Mouse (Mus musculus): Measurements from ENCODE around the gene Dab2. TPM values are rescaled to one million over a fixed set of nuclear protein-coding genes. Genes with fewer than 3 reads are reported as not detected.

The Dab2 gene
- polyA plus RNA-seq, 1 experiment from 2014 or later, result 20.5 TPM

DNA sequence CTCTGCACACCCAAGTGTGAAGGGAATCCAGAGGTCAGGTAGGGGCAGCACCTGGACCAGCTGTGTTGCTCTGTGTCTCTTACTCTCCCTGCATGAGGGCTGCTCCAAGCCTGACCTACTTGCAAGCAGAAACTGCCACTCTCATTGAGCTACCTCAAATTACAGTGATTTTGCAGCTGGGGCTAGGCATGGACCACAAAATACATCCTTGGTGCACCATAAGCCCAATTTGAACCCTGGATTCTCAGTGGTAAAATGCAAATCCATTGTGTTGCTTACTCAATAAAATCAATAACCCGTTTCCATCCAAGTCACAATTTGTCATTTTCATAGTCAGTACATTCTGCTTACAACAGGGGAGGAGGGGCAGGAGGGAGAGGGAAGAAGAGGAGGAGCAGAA, 85.7 kb downstream of the Dab2 start:
- Histone ChIP-seq H3K4me3 (replicated peaks) (no peak overlapping the region), H3K9me3 (no peaks in the 10 kb centered on the region), H3K27ac (no peak overlapping the region), H3K9ac (replicated peaks) (no peak overlapping the region), H3K4me2 (replicated peaks) (no peak overlapping the region), H3K4me1 (replicated peaks) (peaks cover 14% of the 10 kb centered on the region), H3K36me3 (no peaks in the 10 kb centered on the region), H3K27me3 (peaks cover 10% of the 10 kb centered on the region; the same call in 1 of the 2 replicates)
- WGBS, result 33% methylated on average over 1 of the region's 1 CpGs
- 0 out of 2 replicates have a peak, but pooled peaks have one; percentile 41 for ATAC-seq

DNA sequence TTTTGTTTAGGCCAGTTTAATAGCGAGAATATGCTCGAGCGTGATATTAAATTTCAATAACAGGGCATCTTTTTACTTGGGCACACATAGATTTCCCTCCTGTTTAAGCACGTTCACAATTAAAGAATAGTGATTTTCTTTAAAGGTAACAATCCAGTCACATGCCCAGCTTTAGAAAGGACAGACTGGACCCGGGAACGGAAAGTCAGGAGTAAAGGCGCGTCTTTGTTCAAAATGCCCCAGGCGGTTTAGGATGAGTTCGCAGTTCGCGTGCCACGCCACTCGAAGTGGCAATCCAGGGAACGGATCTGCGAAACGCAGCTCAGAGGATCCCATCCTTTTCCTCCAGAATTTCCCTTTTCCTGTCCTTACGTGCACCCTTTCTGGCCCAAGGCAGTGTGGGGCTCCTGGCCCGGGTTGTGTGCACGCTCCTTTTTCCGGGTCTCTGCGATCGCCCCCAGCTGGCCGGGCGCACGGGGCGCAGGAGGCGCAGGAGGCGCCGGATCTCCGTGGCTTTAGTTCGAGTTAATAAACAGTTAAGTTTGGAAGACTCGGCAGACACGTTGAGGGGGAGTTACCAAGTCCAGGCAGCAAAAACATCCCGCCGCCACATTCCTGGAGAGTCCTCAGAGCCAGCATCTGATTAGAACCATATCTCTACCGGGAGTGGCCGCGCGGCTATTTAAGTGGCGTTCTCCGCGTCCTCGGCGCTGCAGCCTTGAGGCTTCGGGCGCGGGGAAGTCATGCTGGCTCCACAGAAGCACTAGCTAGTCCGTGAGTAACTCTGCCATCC, 86.8 kb downstream of the Dab2 start:
- peak; percentile 94 for ATAC-seq
- H3K4me1 ChIP-seq (replicated peaks), result peaks cover 14% of the 10 kb centered on the region
- peaks cover 10% of the 10 kb centered on the region; the same call in 1 of the 2 replicates for H3K27me3 ChIP-seq
- peak overlapping the region; percentile 72 for H3K4me2 ChIP-seq (replicated peaks)
- WGBS, result 2% methylated on average over 49 of the region's 49 CpGs
- H3K27ac ChIP-seq, result no peak overlapping the region
- H3K4me3 ChIP-seq (replicated peaks), result peak overlapping the region; percentile 47
- no peaks in the 10 kb centered on the region for H3K9me3 ChIP-seq
- peak overlapping the region; percentile 61 for H3K9ac ChIP-seq (replicated peaks)
- H3K36me3 ChIP-seq, result no peaks in the 10 kb centered on the region

DNA sequence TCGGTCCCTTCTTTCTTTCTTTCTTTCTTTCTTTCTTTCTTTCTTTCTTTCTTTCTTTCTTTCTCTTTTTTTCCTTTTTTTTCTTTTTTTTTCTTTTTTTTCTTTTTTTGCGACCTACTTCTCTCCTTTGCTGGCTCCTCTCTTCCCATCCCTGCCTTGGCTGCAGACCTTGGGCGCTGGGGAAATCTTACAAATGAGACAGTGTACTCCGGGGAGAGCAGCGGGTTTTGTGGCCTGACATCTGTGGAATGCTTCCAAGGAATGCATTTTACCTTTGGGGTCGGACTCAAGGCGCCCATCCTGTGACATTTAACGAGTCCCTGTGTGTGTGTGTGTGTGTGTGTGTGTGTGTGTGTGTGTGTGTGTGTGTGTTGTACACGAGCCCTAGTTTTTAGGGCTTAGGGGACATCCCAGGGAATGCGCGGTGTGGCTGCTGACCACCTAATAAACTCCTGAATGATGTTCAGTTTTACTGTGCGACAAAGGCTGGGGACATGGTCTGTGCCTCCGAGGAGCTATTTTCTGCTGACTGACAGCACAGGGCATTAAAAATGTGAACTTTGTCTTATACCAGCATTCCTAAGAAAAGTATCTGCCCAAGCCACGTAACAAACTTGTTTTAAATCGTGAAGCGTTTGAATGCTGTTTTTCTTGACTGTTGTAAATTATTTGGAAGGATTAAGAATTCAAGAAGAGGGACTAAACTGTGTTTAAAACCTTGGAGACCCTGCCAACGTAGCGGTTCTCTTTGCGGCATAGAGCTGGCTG, 87.6 kb downstream of the Dab2 start:
- peak overlapping the region; percentile 72 for H3K4me2 ChIP-seq (replicated peaks)
- no peaks in the 10 kb centered on the region for H3K36me3 ChIP-seq
- WGBS, result 6% methylated on average over 19 of the region's 19 CpGs
- peaks cover 10% of the 10 kb centered on the region; the same call in 1 of the 2 replicates for H3K27me3 ChIP-seq
- H3K4me3 ChIP-seq (replicated peaks), result peak overlapping the region; percentile 47
- H3K27ac ChIP-seq, result no peak overlapping the region
- peaks cover 14% of the 10 kb centered on the region for H3K4me1 ChIP-seq (replicated peaks)
- no peaks in the 10 kb centered on the region for H3K9me3 ChIP-seq
- H3K9ac ChIP-seq (replicated peaks), result peak overlapping the region; percentile 61; the same call in 1 of the 2 replicates
- ATAC-seq, result 0 out of 2 replicates have a peak, but pooled peaks have one; percentile 28

DNA sequence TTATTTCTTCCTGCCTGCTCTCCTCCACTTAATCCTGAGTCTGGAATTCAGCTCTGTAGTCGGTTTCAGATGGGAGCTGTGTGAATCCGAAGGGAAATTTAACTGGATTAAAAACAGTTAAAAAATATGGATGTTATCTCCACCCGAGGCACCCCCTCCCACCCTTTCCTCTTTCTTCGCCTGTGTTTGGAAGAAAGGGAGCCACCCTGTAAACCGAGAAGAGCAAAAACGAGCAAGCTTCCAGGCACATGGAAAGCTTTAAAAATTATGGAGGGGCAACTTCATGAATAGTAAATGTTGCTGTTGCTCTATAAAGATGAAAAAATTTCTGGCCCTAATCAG, 88.1 kb downstream of the Dab2 start:
- H3K9me3 ChIP-seq, result no peaks in the 10 kb centered on the region
- ATAC-seq, result no peak
- peaks cover 10% of the 10 kb centered on the region; the same call in 1 of the 2 replicates for H3K27me3 ChIP-seq
- H3K4me1 ChIP-seq (replicated peaks), result peaks cover 14% of the 10 kb centered on the region
- 6% methylated on average over 6 of the region's 6 CpGs for WGBS
- H3K27ac ChIP-seq, result no peak overlapping the region
- no peak overlapping the region for H3K9ac ChIP-seq (replicated peaks)
- H3K4me2 ChIP-seq (replicated peaks), result peak overlapping the region; percentile 72
- H3K36me3 ChIP-seq, result no peaks in the 10 kb centered on the region
- H3K4me3 ChIP-seq (replicated peaks), result peak overlapping the region; percentile 47

DNA sequence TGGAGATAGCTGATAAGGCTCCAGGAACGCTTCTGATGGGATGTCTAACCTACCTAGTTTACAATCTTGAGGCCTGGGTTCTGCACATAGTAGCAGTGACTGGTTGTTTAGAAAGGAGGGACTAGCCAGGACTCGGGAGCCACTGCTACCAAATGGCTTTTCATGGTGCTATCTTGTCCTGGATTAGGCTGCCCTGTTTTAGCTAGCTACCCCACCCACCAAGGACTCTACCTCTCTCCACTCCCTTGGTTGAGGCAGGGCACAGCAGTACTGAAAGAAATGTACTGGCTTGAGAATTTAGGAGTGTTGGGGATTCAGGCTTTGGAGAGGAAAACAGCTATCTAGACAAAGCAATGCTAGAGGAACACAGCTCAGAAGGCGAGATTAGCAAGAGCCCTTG, 88.6 kb downstream of the Dab2 start:
- no peak for ATAC-seq
- Histone ChIP-seq H3K4me1 (replicated peaks) (peaks cover 14% of the 10 kb centered on the region), H3K9ac (replicated peaks) (no peak overlapping the region), H3K27ac (no peak overlapping the region), H3K27me3 (peaks cover 10% of the 10 kb centered on the region; the same call in 1 of the 2 replicates), H3K4me2 (replicated peaks) (peak overlapping the region; percentile 72; the same call in 1 of the 2 replicates), H3K36me3 (no peaks in the 10 kb centered on the region), H3K4me3 (replicated peaks) (peak overlapping the region; percentile 47; the same call in 1 of the 2 replicates), H3K9me3 (no peaks in the 10 kb centered on the region)
- WGBS, result 63% methylated on average over 3 of the region's 3 CpGs

DNA sequence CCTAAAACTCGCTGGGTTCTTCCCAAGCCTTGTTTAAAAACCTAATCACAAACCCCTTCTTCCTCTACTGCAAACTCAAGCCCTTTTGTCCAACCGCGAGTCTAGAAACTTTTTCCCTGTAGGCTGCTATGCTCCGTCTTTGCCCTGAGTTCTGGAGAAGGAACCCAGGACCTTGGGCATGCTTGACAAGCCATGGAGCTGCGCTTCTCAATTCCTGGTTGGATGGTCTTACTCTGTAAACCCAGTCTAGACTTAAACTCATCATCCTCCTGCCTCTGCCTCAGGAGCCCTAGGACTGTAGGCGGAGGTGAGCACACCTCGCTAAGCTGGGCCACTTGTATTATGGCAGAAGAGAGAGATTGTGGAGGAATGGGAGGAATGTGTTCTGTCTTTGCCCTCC, 89.0 kb downstream of the Dab2 start:
- ATAC-seq, result no peak
- Histone ChIP-seq H3K4me1 (replicated peaks) (peaks cover 14% of the 10 kb centered on the region), H3K27ac (no peak overlapping the region), H3K9me3 (no peaks in the 10 kb centered on the region), H3K36me3 (no peaks in the 10 kb centered on the region), H3K4me2 (replicated peaks) (no peak overlapping the region), H3K4me3 (replicated peaks) (no peak overlapping the region), H3K27me3 (peaks cover 10% of the 10 kb centered on the region; the same call in 1 of the 2 replicates), H3K9ac (replicated peaks) (no peak overlapping the region)
- 93% methylated on average over 7 of the region's 7 CpGs for WGBS

DNA sequence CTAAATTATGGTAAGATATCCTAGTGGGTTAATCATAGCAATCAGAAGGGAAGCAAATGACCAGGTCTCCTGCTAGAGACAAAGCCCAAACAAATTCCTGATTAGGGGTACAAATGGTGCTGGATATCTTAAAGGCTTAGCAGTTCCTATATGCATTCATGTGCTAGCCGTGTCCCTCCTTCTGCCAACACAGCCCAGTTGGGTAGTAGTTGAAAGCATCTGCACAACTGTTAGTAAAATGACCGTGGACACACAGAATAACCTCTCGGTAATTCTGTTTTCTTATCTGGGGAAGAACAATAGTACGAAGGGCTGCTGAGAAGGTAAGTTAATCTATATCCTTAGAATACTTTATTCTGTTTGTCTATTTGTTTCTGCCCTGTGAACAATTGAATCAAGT, 90.5 kb downstream of the Dab2 start:
- no peak overlapping the region for H3K4me2 ChIP-seq (replicated peaks)
- peaks cover 14% of the 10 kb centered on the region for H3K4me1 ChIP-seq (replicated peaks)
- H3K27me3 ChIP-seq, result peaks cover 9% of the 10 kb centered on the region; the same call in 1 of the 2 replicates
- WGBS, result 67% methylated on average over 4 of the region's 4 CpGs
- H3K9ac ChIP-seq (replicated peaks), result no peak overlapping the region
- no peaks in the 10 kb centered on the region for H3K36me3 ChIP-seq
- no peak for ATAC-seq
- no peaks in the 10 kb centered on the region for H3K9me3 ChIP-seq
- no peak overlapping the region for H3K4me3 ChIP-seq (replicated peaks)
- H3K27ac ChIP-seq, result no peak overlapping the region

DNA sequence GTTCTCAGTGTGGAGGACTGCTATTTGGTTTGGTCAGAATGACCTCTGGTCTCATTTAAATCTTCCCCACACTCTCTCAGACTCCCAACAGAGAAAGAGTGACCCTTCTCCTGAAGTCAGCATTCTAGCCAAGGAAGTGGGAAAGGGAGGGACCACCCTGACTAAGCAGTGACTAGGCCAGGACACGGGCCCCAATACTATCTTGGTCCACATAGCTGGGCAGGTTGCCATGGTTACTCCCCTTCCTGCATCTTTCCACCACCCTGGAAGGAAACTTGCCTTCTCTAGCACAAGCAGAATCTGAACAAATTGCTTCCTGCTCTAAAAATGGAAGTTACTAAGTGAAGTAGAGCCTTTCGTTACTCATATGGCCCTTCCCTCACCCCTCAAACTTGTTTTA, 91.1 kb downstream of the Dab2 start:
- Histone ChIP-seq H3K27me3 (0 out of 2 replicates have a peak, but pooled peaks cover 7% of the 10 kb centered on the region), H3K4me1 (replicated peaks) (peaks cover 14% of the 10 kb centered on the region), H3K4me2 (replicated peaks) (no peak overlapping the region), H3K27ac (no peak overlapping the region), H3K4me3 (replicated peaks) (no peak overlapping the region), H3K36me3 (no peaks in the 10 kb centered on the region), H3K9me3 (no peaks in the 10 kb centered on the region), H3K9ac (replicated peaks) (no peak overlapping the region)
- no peak for ATAC-seq
- WGBS, result 42% methylated on average over 2 of the region's 2 CpGs

DNA sequence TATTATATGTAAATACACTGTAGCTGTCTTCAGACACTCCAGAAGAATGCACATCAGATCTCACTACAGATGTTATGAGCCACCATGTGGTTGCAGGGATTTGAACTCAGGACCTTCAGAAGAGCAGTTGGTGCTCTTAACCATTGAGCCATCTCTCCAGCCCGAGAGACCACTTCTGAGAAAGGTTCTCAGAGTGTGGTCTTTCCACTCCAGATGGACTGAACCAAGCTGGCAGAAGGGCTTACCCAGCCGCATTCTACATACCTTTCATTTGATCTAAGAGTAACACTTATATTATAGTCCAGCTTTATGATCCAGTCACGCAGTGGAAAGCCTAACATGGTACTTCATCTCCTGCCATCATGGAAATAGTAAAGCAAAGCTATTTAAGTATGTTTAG, 92.3 kb downstream of the Dab2 start:
- Histone ChIP-seq H3K4me2 (replicated peaks) (no peak overlapping the region), H3K27ac (no peak overlapping the region), H3K9me3 (no peaks in the 10 kb centered on the region), H3K4me3 (replicated peaks) (no peak overlapping the region), H3K9ac (replicated peaks) (no peak overlapping the region), H3K4me1 (replicated peaks) (peaks cover 10% of the 10 kb centered on the region), H3K36me3 (no peaks in the 10 kb centered on the region), H3K27me3 (0 out of 2 replicates have a peak, but pooled peaks cover 7% of the 10 kb centered on the region)
- no peak for ATAC-seq
- 91% methylated on average over 3 of the region's 3 CpGs for WGBS

DNA sequence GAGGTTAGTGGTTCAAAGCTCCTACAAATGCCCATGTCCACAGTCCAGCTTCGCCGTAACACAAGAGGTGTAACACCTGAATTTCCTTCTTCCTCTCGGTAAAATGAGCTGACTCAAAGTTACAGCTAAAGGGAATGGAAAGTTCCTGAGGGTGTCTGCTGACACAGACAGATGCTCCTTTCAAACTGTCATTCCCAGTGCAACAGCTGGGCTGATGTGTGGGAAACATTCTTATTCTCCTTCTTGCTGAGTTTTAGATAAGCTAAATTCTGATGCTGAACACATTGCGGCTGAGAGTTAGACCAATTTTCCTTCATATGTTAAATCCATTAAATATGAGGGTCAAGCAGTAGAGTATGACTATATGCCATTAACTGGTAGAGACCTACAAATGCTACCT, 94.0 kb downstream of the Dab2 start:
- Histone ChIP-seq H3K4me3 (replicated peaks) (no peak overlapping the region), H3K9me3 (no peaks in the 10 kb centered on the region), H3K27ac (no peak overlapping the region), H3K36me3 (no peaks in the 10 kb centered on the region), H3K27me3 (0 out of 2 replicates have a peak, but pooled peaks cover 6% of the 10 kb centered on the region), H3K9ac (replicated peaks) (no peak overlapping the region), H3K4me1 (replicated peaks) (no peaks in the 10 kb centered on the region), H3K4me2 (replicated peaks) (no peak overlapping the region)
- ATAC-seq, result no peak
- WGBS, result 98% methylated on average over 4 of the region's 4 CpGs

DNA sequence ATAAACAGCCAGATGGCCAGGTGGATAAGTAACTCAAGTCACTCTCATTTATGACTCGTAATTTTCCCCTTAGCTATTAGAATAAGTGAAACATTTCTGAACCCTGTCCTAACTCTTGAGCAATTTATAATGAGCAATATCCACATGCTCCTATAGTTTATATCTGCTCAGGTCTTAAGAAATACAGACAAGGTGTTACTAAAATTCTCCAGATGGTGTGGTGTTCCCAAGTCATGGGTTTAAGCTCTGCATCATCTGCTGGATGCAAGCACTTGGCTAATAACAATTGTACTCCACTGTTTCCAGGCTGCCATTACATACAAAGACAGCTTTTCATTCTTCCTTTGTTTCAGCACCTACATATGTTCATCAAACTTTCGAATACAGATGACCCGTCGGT, 98.6 kb downstream of the Dab2 start:
- Histone ChIP-seq H3K36me3 (no peaks in the 10 kb centered on the region), H3K4me2 (replicated peaks) (no peak overlapping the region), H3K4me1 (replicated peaks) (no peaks in the 10 kb centered on the region), H3K4me3 (replicated peaks) (no peak overlapping the region), H3K27ac (no peak overlapping the region), H3K9me3 (no peaks in the 10 kb centered on the region), H3K27me3 (no peaks in the 10 kb centered on the region), H3K9ac (replicated peaks) (no peak overlapping the region)
- WGBS, result 91% methylated on average over 4 of the region's 4 CpGs
- no peak for ATAC-seq

DNA sequence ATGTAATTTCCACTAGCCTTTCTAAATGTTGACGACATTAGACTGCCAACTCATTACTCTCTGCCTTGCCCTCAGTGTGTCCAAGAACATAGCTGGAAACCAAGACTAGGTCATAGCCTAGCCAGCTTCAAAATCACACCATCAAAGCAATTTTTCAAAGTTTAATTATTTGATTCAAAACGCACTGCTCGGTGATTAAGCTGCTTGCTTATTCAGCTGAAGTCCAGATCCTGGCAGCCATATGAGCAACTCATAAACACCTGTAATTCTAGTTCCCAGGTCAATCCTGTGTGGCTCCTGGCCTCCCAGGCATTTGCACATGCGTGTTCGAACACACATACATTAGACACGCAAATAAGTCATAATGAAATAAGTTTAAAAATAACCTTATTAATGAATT, 99.3 kb downstream of the Dab2 start:
- 94% methylated on average over 6 of the region's 6 CpGs for WGBS
- no peak overlapping the region for H3K27ac ChIP-seq
- no peaks in the 10 kb centered on the region for H3K9me3 ChIP-seq
- H3K4me2 ChIP-seq (replicated peaks), result no peak overlapping the region
- no peak overlapping the region for H3K9ac ChIP-seq (replicated peaks)
- no peaks in the 10 kb centered on the region for H3K4me1 ChIP-seq (replicated peaks)
- H3K36me3 ChIP-seq, result no peaks in the 10 kb centered on the region
- no peaks in the 10 kb centered on the region for H3K27me3 ChIP-seq
- ATAC-seq, result no peak
- no peak overlapping the region for H3K4me3 ChIP-seq (replicated peaks)

Measured in midbrain, embryonic 13.5 days (tissue).